Mouse (Mus musculus) heart, postnatal 0 days (tissue): Measurements from ENCODE around the gene Meis1.

ENCODE experiments used
- CTCF ChIP-seq: IDR thresholded peaks from 2 replicates; pipeline ENCODE4 v1.5.1; 2016; ENCODE audit warnings: antibody characterized with exemption, control low read depth, low read depth
- EP300 ChIP-seq: IDR thresholded peaks from 2 replicates; pipeline ENCODE4 v1.6.1; 2016; ENCODE audit warnings: antibody characterized with exemption, low read depth

DNA sequence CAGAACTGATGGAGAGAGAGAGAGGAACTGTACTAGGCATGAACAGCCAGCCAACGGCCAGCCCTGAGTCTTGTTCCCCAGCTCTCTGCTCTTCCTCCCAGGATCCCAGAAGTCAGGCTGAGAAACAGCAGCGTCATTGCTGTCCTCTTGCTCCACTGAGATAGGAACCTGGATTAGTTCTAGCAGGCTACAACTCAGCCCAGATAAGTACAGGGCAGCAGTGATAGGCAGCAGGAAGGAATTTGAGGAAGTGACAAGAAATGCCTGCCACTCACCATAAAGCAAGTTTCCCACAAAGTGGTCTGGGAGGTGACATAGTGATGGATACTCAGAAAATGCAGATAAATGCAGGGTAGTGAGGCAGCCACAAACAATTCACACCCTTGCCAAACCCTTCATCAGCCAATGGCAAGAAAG is 48.9 kb downstream of the Meis1 start:
- TF ChIP-seq CTCF (no peak), EP300 (no peak)
